Mouse (Mus musculus): ENCODE data around the gene Nfix. TPM values are rescaled to one million over a fixed set of nuclear protein-coding genes. Genes with fewer than 3 reads are reported as not detected.

The Nfix gene
- total RNA-seq, 1 experiment, result 0.89 TPM

DNA sequence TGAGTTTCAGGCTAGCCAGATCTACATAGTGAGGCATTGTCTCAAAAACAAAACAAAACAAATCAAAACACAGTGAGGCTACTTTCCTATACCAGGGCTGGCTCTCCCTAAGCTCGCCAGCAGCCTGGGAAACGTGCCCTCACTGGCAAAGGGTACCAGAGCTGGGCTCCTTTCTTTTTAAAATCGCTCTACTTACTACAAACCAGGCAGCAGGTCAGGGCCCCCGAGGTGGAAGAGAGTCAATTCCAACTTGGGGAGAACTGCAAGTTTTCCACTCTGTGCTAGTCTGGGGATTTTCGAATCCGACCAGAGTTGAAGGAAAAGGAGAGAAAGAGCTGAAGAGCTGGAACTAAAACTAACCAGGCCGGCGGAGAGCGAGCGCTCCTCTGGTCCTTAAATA lies 17.5 kb downstream of the Nfix start:
- Histone ChIP-seq H3K27ac (ENCODE audit: insufficient read depth, low read depth, low read length, poor library complexity, severe bottlenecking) (no peak overlapping the region), H3K4me1 (ENCODE audit: control insufficient read depth in 2 of 2, insufficient read depth in 2 of 2, low read length in 2 of 2, poor library complexity in 1 of 2) (peaks cover 0 to 8% of the 10 kb centered on the region in 2 experiments; a peak in 1 of 4 replicates), H3K9me3 (ENCODE audit: control insufficient read depth, insufficient read depth, low read depth, low read length) (no peaks in the 10 kb centered on the region), H3K36me3 (ENCODE audit: control insufficient read depth, insufficient read depth, low read length, poor library complexity, severe bottlenecking) (no peaks in the 10 kb centered on the region), H3K9ac (ENCODE audit: insufficient read depth, low read depth, low read length, poor library complexity, severe bottlenecking) (no peak overlapping the region), H3K4me3 (ENCODE audit: insufficient read depth in 1 of 2, low read depth in 1 of 2, low read length in 2 of 2, poor library complexity in 1 of 2, severe bottlenecking in 1 of 2) (no peak overlapping the region)
- no peak for TF ChIP-seq ZNF384 (IDR thresholded peaks at IDR 0.05; ENCODE audit: low read depth, low read length)
- no peak for TF ChIP-seq CHD2 (IDR thresholded peaks at IDR 0.05; ENCODE audit: low read depth, low read length)
- TF ChIP-seq HCFC1 (IDR thresholded peaks at IDR 0.05; ENCODE audit: borderline replicate concordance, insufficient read depth, low read length), result no peak
- no peak for TF ChIP-seq MAFK (IDR thresholded peaks at IDR 0.05; ENCODE audit: insufficient read depth, low read depth, low read length)
- TF ChIP-seq ZC3H11A (IDR thresholded peaks at IDR 0.05; ENCODE audit: borderline replicate concordance, low read depth, low read length), result no peak
- in situ Hi-C loops (cut with MboI; ENCODE audit: low sequenced_read_pairs in 2 of 2, unreplicated experiment in 2 of 2), result no loop called here
- no peak for DNase-seq (ENCODE audit: low read depth, low spot score)

DNA sequence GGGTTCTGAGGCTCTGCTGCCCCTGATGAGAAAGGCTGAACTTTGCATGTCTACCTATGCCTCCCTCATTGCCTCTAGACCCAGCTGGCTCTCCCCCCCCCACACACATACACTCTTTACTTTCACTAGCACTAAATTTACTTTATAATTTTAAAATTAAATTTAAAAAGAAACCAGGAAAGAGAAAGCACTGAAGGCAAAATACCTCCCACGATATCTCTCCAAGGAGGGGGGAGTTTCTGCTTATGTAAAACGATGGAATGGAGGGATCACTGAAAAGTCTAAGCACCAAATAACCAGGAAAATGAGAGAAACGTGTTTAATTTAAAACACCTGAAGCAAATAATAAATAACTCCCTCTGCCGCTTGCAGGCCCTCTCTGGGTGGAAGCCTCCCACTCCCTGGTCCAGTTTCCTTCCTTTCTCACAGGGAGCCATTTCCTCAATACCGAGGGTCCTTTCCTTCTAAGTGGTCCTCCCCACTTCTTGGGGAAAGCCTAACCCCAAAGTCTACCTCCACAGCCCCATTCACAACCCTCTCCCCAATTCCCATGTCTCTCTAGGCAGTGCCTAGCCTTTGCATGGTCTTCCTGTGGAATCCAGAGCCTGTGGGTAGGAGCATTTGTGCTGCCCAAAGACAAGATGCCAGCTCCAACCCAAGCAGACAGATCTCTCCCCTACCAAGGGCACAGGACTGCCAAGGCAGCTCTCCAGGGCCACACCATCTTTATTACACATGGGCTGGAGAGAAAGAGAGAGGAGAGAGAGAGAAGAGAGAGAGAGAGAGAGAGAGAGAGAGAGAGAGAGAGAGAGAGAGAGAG lies 18.2 kb downstream of the Nfix start:
- H3K4me1 ChIP-seq (ENCODE audit: control insufficient read depth in 2 of 2, insufficient read depth in 2 of 2, low read length in 2 of 2, poor library complexity in 1 of 2), result peaks cover 0 to 9% of the 10 kb centered on the region in 2 experiments; a peak in 2 of 4 replicates
- no peak overlapping the region for H3K4me3 ChIP-seq (ENCODE audit: insufficient read depth in 1 of 2, low read depth in 1 of 2, low read length in 2 of 2, poor library complexity in 1 of 2, severe bottlenecking in 1 of 2)
- DNase-seq (ENCODE audit: low read depth, low spot score), result no peak
- no peak overlapping the region for H3K9ac ChIP-seq (ENCODE audit: insufficient read depth, low read depth, low read length, poor library complexity, severe bottlenecking)
- H3K9me3 ChIP-seq (ENCODE audit: control insufficient read depth, insufficient read depth, low read depth, low read length), result no peaks in the 10 kb centered on the region
- in situ Hi-C loops (cut with MboI; ENCODE audit: low sequenced_read_pairs in 2 of 2, unreplicated experiment in 2 of 2), result no loop called here
- no peaks in the 10 kb centered on the region for H3K36me3 ChIP-seq (ENCODE audit: control insufficient read depth, insufficient read depth, low read length, poor library complexity, severe bottlenecking)
- no peak for TF ChIP-seq ZC3H11A (IDR thresholded peaks at IDR 0.05; ENCODE audit: borderline replicate concordance, low read depth, low read length)
- TF ChIP-seq HCFC1 (IDR thresholded peaks at IDR 0.05; ENCODE audit: borderline replicate concordance, insufficient read depth, low read length), result no peak
- no peak for TF ChIP-seq CHD2 (IDR thresholded peaks at IDR 0.05; ENCODE audit: low read depth, low read length)
- no peak for TF ChIP-seq ZNF384 (IDR thresholded peaks at IDR 0.05; ENCODE audit: low read depth, low read length)
- TF ChIP-seq MAFK (IDR thresholded peaks at IDR 0.05; ENCODE audit: insufficient read depth, low read depth, low read length), result no peak
- no peak overlapping the region for H3K27ac ChIP-seq (ENCODE audit: insufficient read depth, low read depth, low read length, poor library complexity, severe bottlenecking)

DNA sequence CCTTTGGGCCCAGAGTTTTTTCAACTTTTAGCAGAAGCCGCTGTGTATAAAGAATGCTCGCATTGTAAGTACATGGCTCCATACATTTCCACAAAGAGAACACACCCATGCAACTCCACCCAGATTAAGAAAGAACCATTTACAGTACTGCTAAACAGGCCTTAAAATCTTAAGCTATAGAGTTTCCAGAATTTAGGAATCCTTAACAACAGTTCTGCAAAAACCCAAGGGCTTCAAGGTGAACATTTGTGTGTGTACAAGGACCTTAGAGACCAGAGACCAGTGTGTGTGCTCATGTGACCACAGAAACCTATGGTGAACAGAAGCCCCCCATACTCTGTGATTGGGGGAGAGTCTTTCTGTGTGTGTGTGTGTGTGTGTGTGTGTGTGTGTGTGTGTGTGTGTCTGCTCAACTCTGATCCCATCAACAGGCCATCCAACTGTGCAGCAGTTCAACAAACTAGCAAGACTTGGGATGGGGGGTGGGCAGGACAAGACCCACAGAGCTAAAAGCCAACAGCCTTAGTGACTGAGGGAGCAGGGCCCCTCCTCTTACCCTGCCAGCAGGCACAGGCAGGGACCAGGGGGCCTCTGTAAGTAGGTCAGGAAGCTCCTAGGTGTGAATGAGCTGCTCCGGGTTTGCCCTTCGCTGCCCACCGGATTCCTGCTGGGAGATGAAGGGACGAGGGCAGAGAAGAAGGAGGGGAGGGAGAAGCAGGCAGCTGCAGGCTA lies 19.0 kb downstream of the Nfix start:
- no peak overlapping the region for H3K9ac ChIP-seq (ENCODE audit: insufficient read depth, low read depth, low read length, poor library complexity, severe bottlenecking)
- H3K4me1 ChIP-seq (ENCODE audit: control insufficient read depth in 2 of 2, insufficient read depth in 2 of 2, low read length in 2 of 2, poor library complexity in 1 of 2), result peaks cover 0 to 10% of the 10 kb centered on the region in 2 experiments; a peak in 3 of 4 replicates
- H3K36me3 ChIP-seq (ENCODE audit: control insufficient read depth, insufficient read depth, low read length, poor library complexity, severe bottlenecking), result no peaks in the 10 kb centered on the region
- DNase-seq (ENCODE audit: low read depth, low spot score), result no peak
- H3K9me3 ChIP-seq (ENCODE audit: control insufficient read depth, insufficient read depth, low read depth, low read length), result no peaks in the 10 kb centered on the region
- H3K27ac ChIP-seq (ENCODE audit: insufficient read depth, low read depth, low read length, poor library complexity, severe bottlenecking), result no peak overlapping the region
- TF ChIP-seq CHD2 (IDR thresholded peaks at IDR 0.05; ENCODE audit: low read depth, low read length) (no peak), MAFK (IDR thresholded peaks at IDR 0.05; ENCODE audit: insufficient read depth, low read depth, low read length) (no peak), ZC3H11A (IDR thresholded peaks at IDR 0.05; ENCODE audit: borderline replicate concordance, low read depth, low read length) (no peak)
- H3K4me3 ChIP-seq (ENCODE audit: insufficient read depth in 1 of 2, low read depth in 1 of 2, low read length in 2 of 2, poor library complexity in 1 of 2, severe bottlenecking in 1 of 2), result no peak overlapping the region
- in situ Hi-C loops (cut with MboI; ENCODE audit: low sequenced_read_pairs in 2 of 2, unreplicated experiment in 2 of 2), result no loop called here

DNA sequence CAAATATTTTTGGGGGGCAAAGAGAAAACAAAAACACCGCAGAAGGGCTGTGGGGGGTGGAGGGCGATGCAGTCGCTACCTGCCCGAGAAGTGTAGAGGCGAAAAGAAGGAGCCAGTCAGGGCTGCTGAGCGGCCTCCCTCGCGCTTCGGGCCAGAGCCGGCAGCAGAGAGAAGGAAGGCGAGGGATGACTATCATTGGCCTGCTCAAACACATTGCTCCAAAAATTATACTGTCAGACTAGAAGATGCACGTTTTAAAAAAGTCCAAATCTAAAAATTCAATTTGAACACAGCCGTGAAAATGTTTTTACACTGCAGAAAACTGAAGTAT lies 20.0 kb downstream of the Nfix start:
- Histone ChIP-seq H3K9me3 (ENCODE audit: control insufficient read depth, insufficient read depth, low read depth, low read length) (no peaks in the 10 kb centered on the region), H3K4me1 (ENCODE audit: control insufficient read depth in 2 of 2, insufficient read depth in 2 of 2, low read length in 2 of 2, poor library complexity in 1 of 2) (peaks cover 2 to 10% of the 10 kb centered on the region in 2 experiments; a peak in 3 of 4 replicates), H3K27ac (ENCODE audit: insufficient read depth, low read depth, low read length, poor library complexity, severe bottlenecking) (no peak overlapping the region), H3K9ac (ENCODE audit: insufficient read depth, low read depth, low read length, poor library complexity, severe bottlenecking) (no peak overlapping the region), H3K36me3 (ENCODE audit: control insufficient read depth, insufficient read depth, low read length, poor library complexity, severe bottlenecking) (no peaks in the 10 kb centered on the region), H3K4me3 (ENCODE audit: insufficient read depth in 1 of 2, low read depth in 1 of 2, low read length in 2 of 2, poor library complexity in 1 of 2, severe bottlenecking in 1 of 2) (no peak overlapping the region)
- DNase-seq (ENCODE audit: low read depth, low spot score), result no peak
- in situ Hi-C loops (cut with MboI; ENCODE audit: low sequenced_read_pairs in 2 of 2, unreplicated experiment in 2 of 2), result no loop called here
- TF ChIP-seq CHD2 (IDR thresholded peaks at IDR 0.05; ENCODE audit: low read depth, low read length), result no peak
- TF ChIP-seq HCFC1 (IDR thresholded peaks at IDR 0.05; ENCODE audit: borderline replicate concordance, insufficient read depth, low read length), result no peak
- TF ChIP-seq ZC3H11A (IDR thresholded peaks at IDR 0.05; ENCODE audit: borderline replicate concordance, low read depth, low read length), result no peak
- no peak for TF ChIP-seq MAFK (IDR thresholded peaks at IDR 0.05; ENCODE audit: insufficient read depth, low read depth, low read length)
- TF ChIP-seq ZNF384 (IDR thresholded peaks at IDR 0.05; ENCODE audit: low read depth, low read length), result no peak

Data from ES-E14 (cell line).